Mouse (Mus musculus): ENCODE measurements around the gene Pdp2. TPM values are rescaled to one million over a fixed set of nuclear protein-coding genes. Genes with fewer than 3 reads are reported as not detected.

Pdp2 gene
- polyA plus RNA-seq, 1 experiment from 2014 or later, result 10.0 TPM

DNA sequence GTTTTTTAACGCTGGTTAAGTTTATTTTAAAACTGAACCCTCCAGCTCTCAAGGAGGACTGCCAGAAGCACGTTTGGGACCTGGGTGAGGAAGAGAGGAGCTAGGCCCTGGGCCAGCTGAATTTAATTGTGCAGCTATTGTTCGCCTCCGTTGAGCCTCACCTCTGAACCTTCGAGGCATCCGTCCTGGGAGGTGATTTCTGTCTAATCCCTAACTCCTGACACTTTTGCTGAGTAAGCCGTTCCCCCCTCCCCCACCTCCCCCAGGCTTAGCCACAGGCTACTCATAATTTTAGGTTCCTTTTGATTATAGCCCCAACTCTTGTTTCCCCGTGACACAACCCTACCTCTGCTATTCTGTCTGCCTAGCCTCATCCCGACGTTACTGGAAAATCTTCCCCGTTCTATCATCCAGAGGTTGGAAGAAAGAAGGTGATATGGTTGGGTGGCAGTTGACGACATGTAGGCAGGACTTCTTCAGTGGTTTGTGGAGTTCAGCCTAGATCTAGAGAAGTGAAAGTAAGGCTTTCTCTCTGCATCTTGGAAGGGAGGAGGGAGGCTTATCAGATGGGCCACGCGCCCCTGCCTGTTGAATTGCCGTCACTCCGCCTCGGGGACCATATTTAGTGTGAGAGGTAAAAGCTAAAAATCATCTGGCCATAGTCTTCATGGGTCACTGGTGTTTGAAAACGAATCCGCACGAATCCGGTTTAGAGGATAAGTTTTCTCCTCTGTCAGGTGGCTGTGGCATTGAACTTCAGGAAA lies 4.7 kb downstream of the Pdp2 start:
- no peak for DNase-seq
- no peak for TF ChIP-seq EP300 (IDR thresholded peaks at IDR 0.05; ENCODE audit: low read depth)
- peak overlapping the region; percentile 35 for H3K4me2 ChIP-seq (ENCODE audit: low read depth, low read length)
- H3K27ac ChIP-seq (ENCODE audit: low read depth), result no peak overlapping the region; the same call in 1 of the 2 replicates
- peaks cover 24% of the 10 kb centered on the region for H3K36me3 ChIP-seq (replicated peaks; ENCODE audit: insufficient read depth, low read length)
- no peak overlapping the region for H3K9ac ChIP-seq (replicated peaks)
- H3K9me3 ChIP-seq (ENCODE audit: low read length), result no peaks in the 10 kb centered on the region
- H3K27me3 ChIP-seq (ENCODE audit: insufficient read depth, low read length), result no peaks in the 10 kb centered on the region
- no peak overlapping the region for H3K4me3 ChIP-seq (ENCODE audit: low read depth, low read length)
- 67% methylated on average over 21 of the region's 21 CpGs for WGBS (ENCODE audit: insufficient replicate concordance)
- no peak for ATAC-seq
- peaks cover 9% of the 10 kb centered on the region for H3K4me1 ChIP-seq (ENCODE audit: insufficient read depth)

DNA sequence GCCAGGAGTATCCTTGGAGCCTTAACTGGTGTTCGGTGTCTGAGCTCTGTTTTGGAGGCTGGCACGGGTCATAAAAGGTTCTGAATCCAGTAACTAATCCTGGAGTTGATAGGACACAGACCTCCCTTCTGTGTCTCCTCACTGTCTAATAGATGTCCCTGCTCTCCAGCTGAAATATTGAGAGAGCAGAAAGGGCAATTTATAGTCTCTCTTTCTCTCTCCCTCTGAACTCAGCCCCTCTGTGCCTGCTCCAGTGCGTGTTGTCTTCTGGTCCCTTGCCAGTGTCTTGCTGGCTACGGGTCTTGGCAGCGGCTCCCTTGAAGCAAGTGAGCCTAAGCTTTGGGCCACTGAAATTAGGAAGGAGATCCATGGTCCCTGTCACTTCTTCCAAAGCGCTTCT lies 6.4 kb downstream of the Pdp2 start:
- Histone ChIP-seq H3K36me3 (replicated peaks; ENCODE audit: insufficient read depth, low read length) (peaks cover 24% of the 10 kb centered on the region), H3K27me3 (ENCODE audit: insufficient read depth, low read length) (no peaks in the 10 kb centered on the region), H3K9ac (replicated peaks) (no peak overlapping the region), H3K4me2 (ENCODE audit: low read depth, low read length) (no peak overlapping the region), H3K4me3 (ENCODE audit: low read depth, low read length) (no peak overlapping the region), H3K27ac (ENCODE audit: low read depth) (no peak overlapping the region), H3K4me1 (ENCODE audit: insufficient read depth) (peaks cover 10% of the 10 kb centered on the region), H3K9me3 (ENCODE audit: low read length) (no peaks in the 10 kb centered on the region)
- no peak for ATAC-seq
- no peak for DNase-seq
- TF ChIP-seq EP300 (IDR thresholded peaks at IDR 0.05; ENCODE audit: low read depth), result no peak
- no peak for TF ChIP-seq CTCF (IDR thresholded peaks at IDR 0.05; ENCODE audit: low read depth)
- 83% methylated on average over 6 of the region's 6 CpGs for WGBS (ENCODE audit: insufficient replicate concordance)

DNA sequence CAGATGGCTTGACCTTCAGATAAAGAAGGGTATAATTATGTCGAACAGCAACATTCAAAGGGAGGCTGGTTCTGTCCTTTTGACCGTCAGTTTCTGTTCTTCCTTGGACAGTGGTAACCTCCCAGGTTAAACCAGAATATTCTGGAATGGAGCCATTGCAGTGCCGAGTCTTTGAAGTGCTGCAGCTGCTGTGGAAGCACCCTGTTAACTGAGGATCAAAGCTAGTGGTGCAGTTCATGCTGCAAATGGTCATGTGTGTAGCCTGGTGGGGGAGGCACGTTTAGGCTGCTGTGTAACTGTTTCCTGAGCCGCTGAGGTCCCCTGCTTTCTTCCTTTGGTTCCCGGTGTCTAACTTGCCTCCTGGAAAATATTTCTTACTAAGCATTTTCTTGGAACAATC lies 7.2 kb downstream of the Pdp2 start:
- Histone ChIP-seq H3K9me3 (ENCODE audit: low read length) (no peaks in the 10 kb centered on the region), H3K9ac (replicated peaks) (no peak overlapping the region), H3K27me3 (ENCODE audit: insufficient read depth, low read length) (no peaks in the 10 kb centered on the region), H3K27ac (ENCODE audit: low read depth) (no peak overlapping the region), H3K4me2 (ENCODE audit: low read depth, low read length) (no peak overlapping the region), H3K36me3 (replicated peaks; ENCODE audit: insufficient read depth, low read length) (peaks cover 22% of the 10 kb centered on the region), H3K4me1 (ENCODE audit: insufficient read depth) (peaks cover 10% of the 10 kb centered on the region), H3K4me3 (ENCODE audit: low read depth, low read length) (no peak overlapping the region)
- ATAC-seq, result no peak
- DNase-seq, result no peak
- TF ChIP-seq EP300 (IDR thresholded peaks at IDR 0.05; ENCODE audit: low read depth), result no peak
- TF ChIP-seq CTCF (IDR thresholded peaks at IDR 0.05; ENCODE audit: low read depth), result no peak
- WGBS (ENCODE audit: insufficient replicate concordance), result 52% methylated on average over 6 of the region's 6 CpGs

DNA sequence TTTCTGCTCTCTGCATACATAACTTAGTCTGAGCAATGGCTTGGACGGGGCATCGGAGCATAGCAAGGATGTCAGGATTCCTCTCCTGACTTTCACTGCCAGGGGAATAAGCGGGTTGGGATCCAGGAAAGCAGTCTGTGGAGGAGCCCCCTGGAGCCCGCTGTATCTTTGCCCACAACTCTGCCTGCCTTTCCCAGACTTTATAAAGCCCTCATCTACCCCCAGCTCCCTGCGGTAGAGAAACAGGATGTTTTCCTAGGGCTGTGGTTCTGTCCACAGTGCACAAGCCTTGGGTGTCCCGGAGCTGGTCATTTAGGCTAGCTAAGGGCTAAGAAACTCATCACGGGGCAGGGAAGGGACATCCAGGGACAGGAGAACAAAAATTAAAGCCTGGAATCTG lies 10.1 kb downstream of the Pdp2 start:
- TF ChIP-seq EP300 (IDR thresholded peaks at IDR 0.05; ENCODE audit: low read depth), result no peak
- no peak for TF ChIP-seq CTCF (IDR thresholded peaks at IDR 0.05; ENCODE audit: low read depth)
- no peak overlapping the region for H3K4me2 ChIP-seq (ENCODE audit: low read depth, low read length)
- WGBS (ENCODE audit: insufficient replicate concordance), result 27% methylated on average over 7 of the region's 7 CpGs
- H3K27ac ChIP-seq (ENCODE audit: low read depth), result no peak overlapping the region
- no peak overlapping the region for H3K9ac ChIP-seq (replicated peaks)
- H3K36me3 ChIP-seq (replicated peaks; ENCODE audit: insufficient read depth, low read length), result peaks cover 1% of the 10 kb centered on the region; the same call in 1 of the 2 replicates
- no peaks in the 10 kb centered on the region for H3K9me3 ChIP-seq (ENCODE audit: low read length)
- no peaks in the 10 kb centered on the region for H3K27me3 ChIP-seq (ENCODE audit: insufficient read depth, low read length)
- no peak for DNase-seq
- H3K4me1 ChIP-seq (ENCODE audit: insufficient read depth), result peaks cover 8% of the 10 kb centered on the region
- no peak overlapping the region for H3K4me3 ChIP-seq (ENCODE audit: low read depth, low read length)
- no peak for ATAC-seq

DNA sequence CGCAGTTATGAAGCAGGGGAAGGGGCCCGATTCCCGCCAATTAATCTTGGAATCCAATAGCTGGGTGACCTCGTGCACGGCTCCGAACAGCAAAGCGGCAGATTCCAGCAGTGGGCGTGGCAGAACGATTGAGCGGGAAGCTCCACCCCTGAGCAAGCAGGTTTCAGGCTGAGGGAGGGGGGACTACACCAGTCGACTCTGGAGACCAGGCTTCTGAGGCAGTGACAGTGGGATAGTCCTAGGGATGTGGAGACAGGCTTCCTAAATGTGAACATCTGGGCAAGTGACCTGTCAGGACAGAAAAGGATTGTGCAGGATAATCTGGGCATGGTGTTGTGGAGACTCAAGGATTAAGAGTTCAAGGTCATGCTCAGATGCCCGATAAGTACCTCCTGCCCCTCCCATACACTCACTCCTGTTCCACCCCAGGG lies 10.7 kb downstream of the Pdp2 start:
- Histone ChIP-seq H3K9ac (replicated peaks) (no peak overlapping the region), H3K27me3 (ENCODE audit: insufficient read depth, low read length) (no peaks in the 10 kb centered on the region), H3K4me2 (ENCODE audit: low read depth, low read length) (peak overlapping the region; percentile 51), H3K9me3 (ENCODE audit: low read length) (no peaks in the 10 kb centered on the region), H3K4me3 (ENCODE audit: low read depth, low read length) (no peak overlapping the region), H3K27ac (ENCODE audit: low read depth) (no peak overlapping the region), H3K4me1 (ENCODE audit: insufficient read depth) (peaks cover 8% of the 10 kb centered on the region), H3K36me3 (replicated peaks; ENCODE audit: insufficient read depth, low read length) (no peaks in the 10 kb centered on the region)
- TF ChIP-seq CTCF (IDR thresholded peaks at IDR 0.05; ENCODE audit: low read depth), result no peak
- no peak for TF ChIP-seq EP300 (IDR thresholded peaks at IDR 0.05; ENCODE audit: low read depth)
- DNase-seq, result no peak
- no peak for ATAC-seq
- WGBS (ENCODE audit: insufficient replicate concordance), result 2% methylated on average over 12 of the region's 12 CpGs

DNA sequence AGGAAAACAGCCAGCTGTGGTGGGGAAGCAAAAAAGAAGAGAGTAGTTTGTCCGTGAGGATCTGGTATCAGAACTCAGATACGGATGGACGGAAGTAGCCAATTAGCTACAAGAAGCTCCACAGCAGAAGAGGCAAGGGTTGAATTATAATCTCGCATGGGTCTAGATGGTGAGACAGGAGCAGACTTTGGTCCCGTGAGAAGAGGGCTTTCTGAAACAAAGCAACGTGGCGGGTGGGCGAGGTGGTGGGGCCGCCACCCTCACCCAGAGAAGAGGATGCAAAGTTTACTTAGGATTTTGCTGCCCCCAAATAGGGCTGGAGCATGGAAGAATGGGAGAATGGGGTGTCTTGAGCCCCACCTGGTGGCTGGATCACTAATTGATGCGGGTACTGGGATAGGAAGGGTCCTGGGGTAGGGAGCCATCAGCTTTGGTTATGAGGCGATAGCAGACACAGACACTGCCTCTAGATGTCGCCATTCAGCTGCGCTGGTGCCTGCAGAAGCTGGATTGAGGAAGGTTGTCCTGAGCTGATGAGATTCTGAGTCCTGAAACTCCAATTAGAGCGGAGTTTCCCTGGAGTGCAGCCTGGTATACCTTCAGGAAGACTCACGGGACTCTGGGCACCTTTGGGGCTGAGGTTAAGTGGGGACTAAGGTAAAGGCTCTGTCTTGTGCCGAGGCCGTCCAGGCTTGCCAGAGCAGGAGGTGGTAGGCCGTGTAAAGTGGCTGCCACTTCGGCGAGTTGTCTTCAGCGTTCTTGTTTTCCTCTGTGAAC lies 11.4 kb downstream of the Pdp2 start:
- no peaks in the 10 kb centered on the region for H3K27me3 ChIP-seq (ENCODE audit: insufficient read depth, low read length)
- no peak overlapping the region for H3K27ac ChIP-seq (ENCODE audit: low read depth)
- H3K9me3 ChIP-seq (ENCODE audit: low read length), result no peaks in the 10 kb centered on the region
- peak; percentile 80 for DNase-seq
- H3K4me2 ChIP-seq (ENCODE audit: low read depth, low read length), result peak overlapping the region; percentile 51
- no peaks in the 10 kb centered on the region for H3K36me3 ChIP-seq (replicated peaks; ENCODE audit: insufficient read depth, low read length)
- 24% methylated on average over 21 of the region's 21 CpGs for WGBS (ENCODE audit: insufficient replicate concordance)
- peak; percentile 85 for ATAC-seq
- no peak for TF ChIP-seq EP300 (IDR thresholded peaks at IDR 0.05; ENCODE audit: low read depth)
- peak; percentile 94 for TF ChIP-seq CTCF (IDR thresholded peaks at IDR 0.05; ENCODE audit: low read depth)
- H3K4me1 ChIP-seq (ENCODE audit: insufficient read depth), result peaks cover 8% of the 10 kb centered on the region
- no peak overlapping the region for H3K9ac ChIP-seq (replicated peaks)
- H3K4me3 ChIP-seq (ENCODE audit: low read depth, low read length), result no peak overlapping the region

All from liver, postnatal 0 days (tissue).